Mouse (Mus musculus) ES-Bruce4 (cell line): ENCODE measurements around the gene Rapgef5.

Experiments used
- EP300 ChIP-seq: IDR thresholded peaks from 2 replicates; pipeline ENCODE4 v1.6.1; 2011; ENCODE audit warnings: low read depth, low read length; ENCODE audit not compliant: insufficient read depth
- POLR2A ChIP-seq: IDR thresholded peaks from one replicate; pipeline ENCODE4 v1.8.1; 2011; ENCODE audit warnings: low read length; ENCODE audit not compliant: insufficient read depth

GRCm38 (mm10) chr12:117632133-117632532 is 115.9 kb downstream of the Rapgef5 start:
- no peak for TF ChIP-seq POLR2A
- no peak for TF ChIP-seq EP300
